Mouse (Mus musculus) adrenal gland, adult 8-10 months (tissue): ENCODE measurements around the gene Olfr1333. TPM values are rescaled to one million over a fixed set of nuclear protein-coding genes. Genes with fewer than 3 reads are reported as not detected.
"Not testable (repeated sequence)": the region's sequence is repeated elsewhere in the genome, so short reads cannot be mapped to it uniquely, and the experiment has no call there.

Experiments used
- DNase-seq: peaks from one replicate; pipeline ENCODE4 v3.0.0; 2022
- total RNA-seq, 4 experiments: library from RNA; stranded (reverse); gene quantifications; 2 replicates each; pipeline ENCODE4 v1.2.4; 2022

Gene Olfr1333
- total RNA-seq, result not detected

GRCm38 (mm10) chr4:118836179-118836578 lies at the start of gene Olfr1333:
TSS of gene Olfr1333 (minus strand) at chr4:118836279.
- DNase-seq, result no peak

DNA sequence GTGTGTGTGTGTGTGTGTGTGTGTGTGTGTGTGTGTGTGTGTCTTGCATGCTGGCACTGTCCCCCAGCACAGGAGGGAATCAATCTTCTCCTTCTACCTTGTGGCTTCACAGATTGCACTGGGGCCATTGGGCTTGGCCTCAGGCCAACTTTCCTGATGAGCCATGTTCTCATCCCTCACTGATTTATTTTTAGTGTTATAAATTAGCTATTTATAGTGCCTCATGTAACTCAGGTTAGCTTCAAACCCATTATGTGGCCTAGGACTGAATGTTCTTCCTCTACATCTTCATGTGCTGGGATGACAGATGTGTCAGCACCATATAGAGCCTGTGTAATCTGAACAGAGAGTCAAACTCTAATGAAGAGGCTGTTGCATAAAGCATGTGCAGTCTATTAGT lies 31.5 kb upstream of the Olfr1333 start:
- DNase-seq, result no peak

DNA sequence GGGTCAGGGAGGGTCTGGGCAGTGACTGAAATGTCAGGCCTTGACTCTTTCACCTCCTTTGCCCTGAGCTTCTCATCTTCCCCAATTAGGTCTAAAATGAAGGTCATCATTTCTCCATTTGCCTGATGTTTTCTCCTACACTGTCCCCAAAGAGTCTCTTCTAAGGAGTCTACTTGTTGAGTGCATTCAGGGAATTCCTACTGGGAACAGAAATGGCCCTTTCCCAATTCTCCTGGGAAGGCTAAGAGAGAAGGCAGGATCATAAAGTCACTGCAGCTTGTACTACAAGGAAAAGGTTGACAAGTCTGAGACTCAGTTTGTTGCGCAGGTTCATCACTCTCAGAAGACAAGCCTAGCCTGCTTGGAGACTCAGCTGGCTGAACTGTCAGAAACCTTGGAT lies 28.3 kb upstream of the Olfr1333 start, which contains the start of gene Olfr1331:
Gene Olfr1331 (plus strand): TSS at position 301 of the 400 bp plus-strand sequence.
- no peak for DNase-seq

DNA sequence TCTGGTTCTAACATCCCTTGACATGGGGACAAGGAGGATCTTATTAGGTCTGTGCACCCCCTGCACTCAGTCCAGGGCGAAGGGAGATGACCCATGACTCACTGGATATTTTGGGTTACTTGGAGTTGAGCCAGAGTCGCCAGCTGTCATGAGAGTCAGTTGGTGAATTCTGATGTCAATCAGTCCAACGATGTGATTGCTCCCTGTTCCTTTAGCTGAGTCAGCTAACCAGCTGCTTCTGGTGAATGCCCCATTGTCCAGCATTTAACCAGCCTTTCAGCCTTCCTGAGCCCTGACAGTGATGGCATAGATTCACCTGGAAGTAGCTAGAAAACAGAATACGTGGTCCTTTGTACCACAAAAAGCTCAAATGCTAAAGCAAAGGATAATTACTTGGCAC lies 26.6 kb upstream of the Olfr1333 start:
- DNase-seq, result no peak

- DNase-seq, result no peak
These were observed 25.7 kb upstream of the Olfr1333 start for GRCm38 (mm10) chr4:118861791-118862190.

- no peak for DNase-seq
These were observed 17.2 kb downstream of the Olfr1333 start for GRCm38 (mm10) chr4:118818921-118819320.

GRCm38 (mm10) chr4:118809844-118810243 lies 26.2 kb downstream of the Olfr1333 start, which contains the start of gene Olfr1335:
TSS of gene Olfr1335 (minus strand) at chr4:118809944.
- no peak for DNase-seq

GRCm38 (mm10) chr4:118792796-118793195 lies 43.3 kb downstream of the Olfr1333 start:
- not testable (repeated sequence) for DNase-seq

- no peak for DNase-seq
These were observed 53.6 kb downstream of the Olfr1333 start, which contains the start of gene Olfr1337 for GRCm38 (mm10) chr4:118782486-118782885. TSS of gene Olfr1337 (minus strand) at chr4:118782586.

Other genes starting within 250 kb of the Olfr1333 start
- gene Cfap57, start 215.5 kb downstream of the Olfr1333 start, total RNA-seq, result under 1 TPM in 2 of 4 experiments, not detected in 2; 0.06 to 0.22 TPM
- 10 to 100 TPM; 69.8 to 83.0 (median 76.6) TPM for gene Ebna1bp2, start 215.5 kb downstream of the Olfr1333 start, total RNA-seq
- not detected for gene Olfr62, start 177.3 kb downstream of the Olfr1333 start, total RNA-seq
- not detected for gene Olfr1342, start 143.5 kb downstream of the Olfr1333 start, total RNA-seq
- not detected for gene Olfr1341, start 132.8 kb downstream of the Olfr1333 start, total RNA-seq
- not detected for gene Olfr1340, start 116.1 kb downstream of the Olfr1333 start, total RNA-seq
- gene Olfr1339, start 104.1 kb downstream of the Olfr1333 start, total RNA-seq, result not detected
- not detected for gene Olfr1338, start 77.5 kb downstream of the Olfr1333 start, total RNA-seq
- not detected for gene Olfr1337, start 53.7 kb downstream of the Olfr1333 start, total RNA-seq
- gene Olfr1335, start 26.3 kb downstream of the Olfr1333 start, total RNA-seq, result not detected
- not detected for gene Olfr1331, start 28.4 kb upstream of the Olfr1333 start, total RNA-seq
- not detected for gene Olfr1330, start 52.3 kb upstream of the Olfr1333 start, total RNA-seq
- not detected for gene Olfr1329, start 81.2 kb upstream of the Olfr1333 start, total RNA-seq
- gene Olfr1328, start 102.3 kb upstream of the Olfr1333 start, total RNA-seq, result not detected
- not detected for gene Lao1, start 125.3 kb upstream of the Olfr1333 start, total RNA-seq